Mouse (Mus musculus) adrenal gland, adult 2 months (tissue): ENCODE data around the gene Plin2. TPM values are rescaled to one million over a fixed set of nuclear protein-coding genes. Genes with fewer than 3 reads are reported as not detected.
"Not testable (repeated sequence)": the region's sequence is repeated elsewhere in the genome, so short reads cannot be mapped to it uniquely, and the experiment has no call there.

Experiments used
- DNase-seq: peaks from one replicate; pipeline ENCODE4 v3.0.0; 2021
- polyA plus RNA-seq: library from polyadenylated mRNA; depleted of rRNA; stranded (reverse); fragments of >200 nt; gene quantifications from 2 replicates; pipeline ENCODE4 v1.2.3, GENCODE M21; 2012
- total RNA-seq, 2 experiments: library from RNA; stranded (reverse); gene quantifications; 2 replicates each; pipeline ENCODE4 v1.2.3; 2021

The Plin2 gene
- total and polyA plus RNA-seq, 3 experiments, result 304 to 481 (median 465) TPM

DNA sequence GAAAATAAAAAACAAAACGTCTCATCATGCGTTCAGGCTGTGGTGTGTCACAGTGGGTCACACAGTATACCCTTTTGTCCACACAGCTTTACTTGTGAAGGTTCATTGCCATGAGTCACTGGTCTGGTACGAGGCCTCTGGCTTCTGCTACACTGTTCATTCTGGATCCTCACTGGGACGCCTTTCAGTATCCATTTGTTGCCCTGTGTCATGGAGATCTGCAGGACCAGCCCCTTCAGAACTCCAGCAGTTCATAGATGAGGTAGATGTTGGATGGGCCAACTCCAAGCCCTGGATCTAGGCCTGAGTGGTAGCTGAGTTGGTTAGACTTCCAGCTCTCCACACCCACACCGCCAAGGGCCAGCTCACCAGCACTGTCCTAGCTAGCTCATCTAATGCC lies 13.9 kb upstream of the Plin2 start:
- peak; percentile 64 for DNase-seq

DNA sequence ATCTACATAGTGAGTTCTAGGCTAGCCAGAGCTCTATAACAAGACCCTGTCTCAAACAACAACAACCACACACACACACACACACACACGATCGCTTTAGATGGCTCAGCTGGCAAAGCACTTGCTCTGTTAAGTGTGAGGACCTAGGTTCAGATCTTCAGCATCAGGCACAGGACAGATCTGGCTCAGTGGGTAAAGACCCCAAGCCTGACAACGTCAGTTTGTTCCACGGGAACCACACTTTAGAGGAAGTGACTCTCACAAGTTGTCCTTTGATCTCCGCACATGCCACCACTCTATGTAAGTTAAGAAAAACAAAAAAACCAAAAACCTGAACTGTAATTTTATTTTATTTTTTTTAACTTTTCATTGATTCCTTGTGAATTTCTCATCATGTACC lies 13.4 kb upstream of the Plin2 start:
- DNase-seq, result no peak

DNA sequence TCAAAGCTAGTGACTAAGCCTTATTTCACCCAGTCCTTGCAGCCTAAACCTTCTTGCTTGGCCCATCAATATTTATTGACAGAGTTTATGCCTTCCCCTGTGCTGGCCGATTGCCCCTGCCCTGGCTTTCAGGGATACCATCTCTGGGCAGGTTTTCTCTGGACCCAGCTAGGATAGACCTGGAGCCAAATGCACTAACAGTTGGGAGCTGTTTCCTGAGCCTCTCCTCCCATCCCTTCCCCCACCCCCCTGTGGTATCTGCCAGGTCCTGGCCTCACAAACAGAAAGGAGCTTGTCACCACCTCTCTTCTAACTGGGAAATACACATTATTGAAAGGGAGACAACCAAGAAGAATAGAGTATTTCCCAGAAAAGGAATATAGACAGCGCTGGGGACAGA lies 12.0 kb upstream of the Plin2 start:
- peak; percentile 35 for DNase-seq

DNA sequence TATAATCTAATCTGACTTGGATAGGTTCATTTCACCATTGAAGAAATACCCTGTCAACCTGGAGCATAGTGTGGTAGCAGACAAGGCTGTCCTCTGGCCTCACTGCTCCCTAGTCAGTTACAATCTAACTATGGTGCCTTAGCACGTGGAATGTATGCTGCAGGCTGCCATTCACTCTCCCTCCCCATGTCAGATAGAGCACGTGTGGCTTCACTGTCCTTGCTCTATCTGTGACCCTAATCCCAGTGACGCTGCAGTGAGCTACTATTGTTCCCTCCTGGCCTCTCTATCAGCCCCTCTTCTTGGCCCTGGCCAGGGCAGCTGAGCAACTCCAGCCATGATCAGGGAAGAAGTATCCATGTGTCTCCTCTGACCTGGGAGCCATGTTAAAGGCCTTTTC lies 11.6 kb upstream of the Plin2 start:
- no peak for DNase-seq

DNA sequence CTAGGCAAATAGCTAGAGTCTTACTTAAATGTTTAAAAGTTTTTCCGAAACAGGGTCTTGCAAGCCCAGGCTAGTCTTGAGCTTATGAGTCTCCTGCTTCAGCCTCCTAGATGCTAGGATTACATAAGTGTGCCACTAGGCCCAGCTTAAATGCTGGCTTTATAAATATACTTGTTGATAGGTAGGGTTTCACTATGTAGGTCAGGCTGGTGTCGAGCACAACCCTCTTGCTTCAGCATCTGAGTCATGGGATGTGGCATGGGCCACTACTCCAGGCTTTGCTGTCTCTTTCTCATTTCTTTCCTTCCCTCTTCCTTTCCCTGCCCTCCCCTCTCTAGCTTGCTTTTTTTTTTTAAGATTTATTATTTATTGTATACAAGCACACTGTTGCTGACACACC lies 9.8 kb upstream of the Plin2 start:
- DNase-seq, result peak; percentile 31

GRCm38 (mm10) chr4:86676756-86677155 lies 6.9 kb upstream of the Plin2 start:
- DNase-seq, result no peak

DNA sequence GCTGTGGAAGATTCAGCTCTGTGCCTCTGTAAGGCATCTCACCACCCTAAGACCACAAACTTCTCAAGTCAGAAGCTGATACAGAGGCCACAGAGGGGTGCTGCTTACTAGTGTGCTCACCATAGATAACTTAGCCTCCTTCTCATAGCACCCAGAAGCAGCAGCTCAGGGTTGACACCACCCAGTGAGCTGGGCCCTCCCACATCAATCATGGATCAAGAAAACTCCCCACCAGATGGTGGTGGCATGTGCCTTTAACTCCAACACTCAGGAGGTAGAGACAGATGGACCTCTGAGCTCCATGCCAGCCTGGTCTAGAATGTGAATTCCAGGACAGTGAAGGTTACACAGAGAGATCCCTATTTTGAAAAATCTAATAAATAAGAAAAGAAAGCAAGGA lies 4.9 kb upstream of the Plin2 start:
- DNase-seq, result not testable (repeated sequence)

- not testable (repeated sequence) for DNase-seq
Measured at GRCm38 (mm10) chr4:86674150-86674549, 4.3 kb upstream of the Plin2 start.

DNA sequence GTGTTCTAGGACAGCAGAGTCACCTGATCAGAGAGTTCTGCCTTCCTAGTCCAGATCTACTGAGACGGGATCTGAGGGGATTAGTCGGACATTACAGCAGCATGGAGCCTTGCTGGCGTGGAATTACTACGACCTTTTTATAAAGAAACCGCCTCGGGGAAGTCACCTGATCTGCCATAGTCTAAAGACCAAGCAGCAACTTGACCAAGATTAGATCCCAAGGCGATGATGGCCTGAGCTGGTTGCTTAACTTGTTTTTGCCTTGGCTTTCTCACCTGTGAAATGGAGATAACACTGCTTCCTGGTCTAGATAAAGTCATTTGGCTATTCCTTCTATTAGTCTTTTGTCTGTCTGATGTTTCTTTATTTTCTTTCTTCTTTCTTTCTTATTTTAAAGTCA lies 2.6 kb upstream of the Plin2 start:
- DNase-seq, result no peak

GRCm38 (mm10) chr4:86671803-86672202 lies 1.9 kb upstream of the Plin2 start:
- peak; percentile 43 for DNase-seq

- peak; percentile 21 for DNase-seq
Measured at GRCm38 (mm10) chr4:86670582-86671306, 884 bp upstream of the Plin2 start.

GRCm38 (mm10) chr4:86669241-86669753 lies 563 bp downstream of the Plin2 start:
- peak; percentile 59 for DNase-seq

DNA sequence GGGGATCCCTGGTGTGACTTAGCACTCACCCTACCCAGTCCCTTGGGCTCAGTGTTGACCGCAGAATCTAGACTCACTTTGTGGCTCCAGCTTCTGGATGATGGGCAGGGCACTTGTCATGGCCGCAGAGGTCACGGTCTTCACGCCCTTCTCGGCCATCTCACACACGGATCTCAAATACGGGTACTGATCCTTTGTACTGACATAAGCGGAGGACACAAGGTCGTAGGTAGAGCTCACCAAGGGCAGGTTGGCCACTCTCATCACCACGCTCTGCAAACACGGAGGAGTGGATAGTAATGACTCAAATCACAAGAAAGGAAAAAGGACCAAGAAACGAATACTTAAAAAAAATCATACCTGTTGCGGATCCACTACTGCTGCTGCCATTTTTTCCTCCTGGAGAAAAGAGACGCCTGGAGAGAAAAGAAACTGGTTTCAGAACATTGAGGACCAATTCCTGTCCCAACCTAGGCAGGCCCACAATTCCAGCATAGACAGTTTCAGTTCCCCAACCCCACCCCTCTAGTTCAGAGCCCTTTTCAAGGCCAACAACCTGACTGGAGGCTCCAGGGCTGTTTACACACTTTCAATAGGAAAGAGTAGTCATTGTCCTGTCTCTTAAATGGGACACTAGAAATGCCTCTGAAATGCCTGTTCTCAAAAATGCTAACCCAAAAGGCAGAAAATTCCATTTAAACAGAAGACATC lies 1.4 kb downstream of the Plin2 start:
- no peak for DNase-seq

DNA sequence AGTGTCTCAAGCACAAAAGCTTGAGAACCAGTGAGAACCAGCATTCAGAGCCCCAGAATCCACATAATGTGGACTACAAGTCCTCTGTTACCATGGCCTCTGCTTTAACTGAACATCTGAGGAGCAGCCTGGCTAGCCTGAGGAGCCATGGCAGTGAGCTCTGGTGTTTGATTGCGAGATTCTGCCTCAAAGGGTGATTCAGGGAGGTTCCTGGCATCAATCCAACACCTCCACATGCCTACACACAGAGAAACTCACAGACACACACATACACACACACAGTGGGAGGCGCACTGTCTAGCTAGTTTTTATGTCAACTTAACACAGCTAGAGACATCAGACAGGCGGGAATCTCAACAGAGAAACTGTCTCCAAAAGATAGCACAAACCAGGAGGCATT lies 4.3 kb downstream of the Plin2 start:
- DNase-seq, result peak; percentile 48

DNA sequence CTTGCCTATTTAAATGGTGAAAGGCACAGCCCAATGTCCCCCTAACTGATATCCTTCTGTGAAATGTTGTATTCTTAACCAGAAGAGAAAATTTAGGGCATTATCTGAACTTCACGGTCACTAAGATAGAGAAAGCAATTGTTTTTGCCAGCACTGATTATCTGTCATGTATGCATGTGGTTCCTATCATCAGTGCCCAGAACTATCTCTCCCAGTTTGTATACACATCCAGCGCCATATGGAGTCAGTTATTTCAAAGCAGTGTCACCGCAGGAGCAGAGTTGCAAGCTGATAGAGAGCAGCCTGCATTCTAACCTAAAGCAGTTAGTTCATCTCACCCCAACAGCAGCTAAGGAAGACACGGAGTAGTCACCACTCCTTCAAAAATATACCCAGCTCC lies 5.9 kb downstream of the Plin2 start:
- DNase-seq, result no peak

- no peak for DNase-seq
Measured at GRCm38 (mm10) chr4:86657176-86657575, 12.7 kb downstream of the Plin2 start.

DNA sequence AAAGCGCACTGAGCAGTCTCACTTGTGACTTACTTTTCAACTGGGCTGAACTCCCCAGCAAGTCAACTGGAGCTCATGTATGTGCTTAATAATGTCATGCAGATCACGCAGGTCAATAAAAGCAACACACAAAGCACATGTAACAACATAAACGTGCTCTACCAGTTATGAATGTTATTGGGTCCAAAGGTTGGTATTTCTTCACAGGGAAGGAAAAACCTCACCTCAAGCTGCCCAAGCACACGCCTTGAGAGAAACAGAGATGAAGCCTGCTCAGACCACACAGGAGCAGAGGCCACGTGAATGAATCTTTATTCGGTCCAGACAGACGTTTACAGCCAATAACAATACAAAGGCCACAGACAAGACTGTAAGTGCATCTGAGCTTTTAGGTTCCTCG lies 13.4 kb downstream of the Plin2 start:
- DNase-seq, result not testable (repeated sequence)

GRCm38 (mm10) chr4:86651686-86652384 lies 18.0 kb downstream of the Plin2 start:
- DNase-seq, result no peak

DNA sequence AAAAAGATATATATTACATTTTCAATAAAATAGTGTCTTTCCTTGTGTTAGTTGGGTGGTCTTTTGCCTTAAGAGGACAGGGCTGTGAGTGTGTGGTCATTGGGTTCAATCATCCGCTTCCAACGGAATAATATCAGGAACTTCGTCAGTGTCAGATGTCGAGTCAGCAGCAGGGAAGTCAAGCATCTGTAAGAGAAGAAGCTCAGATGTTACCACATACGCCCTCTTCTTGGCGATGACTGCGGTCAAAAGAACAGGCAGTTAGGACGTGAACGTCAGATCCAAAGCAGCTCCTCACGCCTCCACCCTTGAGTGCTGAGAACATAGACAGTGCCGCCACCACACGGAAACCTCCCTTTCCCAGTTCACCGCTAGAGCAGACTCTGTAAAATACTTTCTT lies 21.5 kb downstream of the Plin2 start:
- DNase-seq, result not testable (repeated sequence)

- not testable (repeated sequence) for DNase-seq
Measured at GRCm38 (mm10) chr4:86637561-86637960, 32.3 kb downstream of the Plin2 start.

DNA sequence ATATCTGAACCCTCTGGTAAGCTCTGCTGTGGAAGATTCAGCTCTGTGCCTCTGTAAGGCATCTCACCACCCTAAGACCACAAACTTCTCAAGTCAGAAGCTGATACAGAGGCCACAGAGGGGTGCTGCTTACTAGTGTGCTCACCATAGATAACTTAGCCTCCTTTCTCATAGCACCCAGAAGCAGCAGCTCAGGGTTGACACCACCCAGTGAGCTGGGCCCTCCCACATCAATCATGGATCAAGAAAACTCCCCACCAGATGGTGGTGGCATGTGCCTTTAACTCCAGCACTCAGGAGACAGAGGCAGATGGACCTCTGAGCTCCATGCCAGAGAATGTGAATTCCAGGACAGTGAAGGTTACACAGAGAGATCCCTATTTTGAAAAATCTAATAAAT lies 35.0 kb downstream of the Plin2 start:
- DNase-seq, result not testable (repeated sequence)

DNA sequence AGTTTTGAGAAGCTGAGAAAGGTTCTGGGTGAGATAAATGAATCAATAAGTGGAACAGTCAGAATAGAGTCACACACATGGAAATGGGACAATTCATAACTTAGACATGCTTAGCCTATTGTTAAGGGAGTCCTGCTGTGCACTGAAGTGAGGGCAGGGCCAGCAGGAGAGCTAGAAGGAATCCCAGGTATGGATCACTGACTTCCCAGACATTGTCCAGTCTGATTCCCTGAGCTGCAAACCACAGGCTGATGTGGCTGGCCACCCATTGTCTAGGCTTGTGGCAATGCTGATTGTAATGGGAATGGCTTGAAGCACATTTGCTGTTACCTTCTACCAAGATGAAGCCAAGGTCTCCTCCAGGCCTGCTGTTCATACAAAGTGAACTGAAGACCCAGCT lies 35.5 kb downstream of the Plin2 start:
- not testable (repeated sequence) for DNase-seq

- DNase-seq, result not testable (repeated sequence)
Measured at GRCm38 (mm10) chr4:86632556-86632955, 37.3 kb downstream of the Plin2 start.
